Mouse (Mus musculus) lung, embryonic 14.5 days (tissue): ENCODE data around the gene Ap1ar. TPM values are rescaled to one million over a fixed set of nuclear protein-coding genes. Genes with fewer than 3 reads are reported as not detected.
A peak's percentile ranks its signal among the peaks of the same experiment; 100 is the strongest.

Source experiments
- ATAC-seq: fragments of 200-750 bp; cut with Nextera tagmentation; 2 replicates; pipeline ENCODE4 v1.8.0; 2017; ENCODE audit warnings: mild to moderate bottlenecking, moderate TSS enrichment, moderate library complexity; ENCODE audit not compliant: insufficient read depth
- DNase-seq: peaks from one replicate; pipeline ENCODE4 v3.0.0-alpha.2; 2015
- H3K27ac ChIP-seq: fragments of 300-500 bp; sonication (generic); 2 replicates; pipeline ENCODE4 v1.5.1; 2014; ENCODE audit warnings: low read depth, mild to moderate bottlenecking, moderate library complexity
- H3K27me3 ChIP-seq: fragments of 300-500 bp; sonication (generic); 2 replicates; pipeline ENCODE4 v1.6.1; 2014; ENCODE audit warnings: low read length, control low read depth; ENCODE audit not compliant: insufficient read depth
- H3K36me3 ChIP-seq: fragments of 300-500 bp; sonication (generic); 2 replicates; pipeline ENCODE4 v1.6.1; 2014; ENCODE audit warnings: control low read depth; ENCODE audit not compliant: insufficient read depth
- H3K4me1 ChIP-seq: fragments of 300-500 bp; sonication (generic); 2 replicates; pipeline ENCODE4 v1.6.1; 2014; ENCODE audit warnings: antibody characterized with exemption, control low read depth; ENCODE audit not compliant: insufficient read depth
- H3K4me2 ChIP-seq: fragments of 300-500 bp; sonication (generic); 2 replicates; pipeline ENCODE4 v1.6.1; 2014; ENCODE audit warnings: mild to moderate bottlenecking
- H3K4me3 ChIP-seq: fragments of 300-500 bp; sonication (generic); 2 replicates; pipeline ENCODE4 v1.5.1; 2014; ENCODE audit warnings: low read depth, low read length
- H3K9ac ChIP-seq: fragments of 300-500 bp; sonication (generic); 2 replicates; pipeline ENCODE4 v1.6.1; 2014
- H3K9me3 ChIP-seq: fragments of 300-500 bp; sonication (generic); 2 replicates; pipeline ENCODE4 v1.6.1; 2016; ENCODE audit warnings: low read depth, low read length, control low read depth
- CTCF ChIP-seq: IDR thresholded peaks from 2 replicates; pipeline ENCODE4 v1.5.1; 2016; ENCODE audit warnings: antibody characterized with exemption, low read depth
- WGBS: fragments of 180-500 bp; shearing (Covaris S2); extraction: QIAGEN DNeasy Blood & Tissue Kit; methylation state at CpG from one replicate; pipeline ENCODE4 v1.1.7; 2014; 5-methylcytosine and 5-hydroxymethylcytosine counted together
- polyA plus RNA-seq: library from polyadenylated mRNA; unstranded; fragments of >200 nt; fragmentation: Nextera tagmentation; extraction: Ambion mirVana; gene quantifications from 2 replicates; pipeline ENCODE4 v1.2.1, GENCODE M21; 2014

Gene Ap1ar
- polyA plus RNA-seq, 1 experiment from 2014 or later: 69.5 TPM

DNA sequence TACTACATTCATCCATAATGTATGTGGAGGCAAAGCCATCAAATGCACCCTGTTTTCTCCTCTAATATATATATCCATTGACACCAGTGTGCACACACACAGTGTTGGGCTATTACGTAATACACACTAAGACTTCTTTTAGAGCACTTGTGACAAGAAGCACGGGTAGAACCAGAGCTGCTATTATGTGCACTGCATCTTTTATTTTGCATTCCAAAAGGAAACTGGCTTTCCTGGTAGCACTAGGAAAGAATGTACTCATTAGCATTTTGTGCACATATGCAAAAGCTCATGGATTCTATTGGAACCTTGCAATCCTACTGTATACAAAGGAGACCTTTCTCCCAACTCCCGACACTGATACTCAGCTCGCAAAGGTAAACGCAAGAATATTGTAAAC is 31.6 kb upstream of the Ap1ar start:
- Histone ChIP-seq H3K4me1 (no peaks in the 10 kb centered on the region), H3K27me3 (no peaks in the 10 kb centered on the region), H3K36me3 (no peaks in the 10 kb centered on the region), H3K4me3 (no peak overlapping the region), H3K27ac (no peak overlapping the region), H3K9ac (no peak overlapping the region), H3K9me3 (no peaks in the 10 kb centered on the region), H3K4me2 (no peak overlapping the region)
- whole genome bisulfite sequencing: 68% methylated on average over 5 of the region's 5 CpGs
- no peak for ATAC-seq
- no peak for TF ChIP-seq CTCF
- no peak for DNase-seq

DNA sequence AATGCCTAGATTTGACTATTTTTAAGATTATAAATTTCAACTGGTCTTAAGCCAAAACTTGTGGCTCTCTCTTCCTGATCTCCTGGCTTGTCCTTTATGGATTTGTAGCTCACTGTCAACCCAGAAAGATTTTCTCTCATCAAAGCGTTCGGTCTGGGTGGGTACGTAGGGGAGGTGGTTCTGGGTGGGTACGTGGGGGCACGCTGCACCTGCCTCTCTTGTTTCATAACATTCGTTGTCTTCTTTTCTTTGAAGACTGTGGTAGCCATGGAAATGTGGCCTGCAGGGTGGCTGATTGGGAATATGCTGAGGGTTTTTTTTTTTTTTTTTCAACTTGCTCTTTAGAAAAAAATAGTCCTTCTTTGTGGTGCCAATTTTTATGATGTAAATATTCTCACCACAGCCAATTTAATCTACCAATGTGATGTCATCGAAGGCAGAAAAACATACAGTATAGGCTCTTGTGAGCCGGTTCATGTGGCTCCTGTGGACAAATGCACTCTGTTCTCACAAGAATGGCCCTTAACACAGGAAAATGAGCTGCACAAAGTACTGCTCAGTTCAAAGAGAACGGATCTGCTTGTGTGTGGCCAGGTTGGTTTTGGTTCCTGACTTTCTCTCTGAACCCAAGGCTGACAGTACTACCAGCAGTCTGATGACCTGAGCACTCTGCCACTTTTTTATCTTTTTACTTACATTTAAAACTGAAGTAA is 30.9 kb upstream of the Ap1ar start:
- no peaks in the 10 kb centered on the region for H3K36me3 ChIP-seq
- DNase-seq: no peak
- H3K9me3 ChIP-seq: no peaks in the 10 kb centered on the region
- no peak for TF ChIP-seq CTCF
- no peak overlapping the region for H3K4me2 ChIP-seq
- WGBS: 75% methylated on average over 9 of the region's 9 CpGs
- peaks cover 2% of the 10 kb centered on the region; the same call in 1 of the 2 replicates for H3K4me1 ChIP-seq
- no peak for ATAC-seq
- no peak overlapping the region for H3K9ac ChIP-seq
- H3K27ac ChIP-seq: no peak overlapping the region
- no peaks in the 10 kb centered on the region for H3K27me3 ChIP-seq
- no peak overlapping the region for H3K4me3 ChIP-seq

DNA sequence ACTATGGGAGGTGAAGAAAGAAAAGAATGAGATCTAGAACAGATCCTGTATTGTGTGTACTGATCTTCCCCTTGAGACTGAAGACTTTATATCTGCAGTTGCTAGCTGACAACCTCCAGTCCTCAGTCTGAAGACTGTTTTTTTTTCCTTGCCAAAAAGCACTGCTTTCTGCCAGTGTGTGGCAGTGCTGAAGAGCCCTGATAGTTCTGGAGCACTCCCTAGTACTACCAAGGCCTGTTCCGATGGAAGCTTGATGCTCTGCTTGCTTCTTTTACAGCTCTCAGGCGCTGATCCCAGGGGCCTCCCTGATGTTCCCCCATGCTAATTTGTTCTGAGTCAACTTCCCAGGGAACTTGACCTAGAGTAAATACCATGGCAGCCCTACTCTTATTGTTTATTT is 26.9 kb upstream of the Ap1ar start:
- no peak overlapping the region for H3K9ac ChIP-seq
- no peaks in the 10 kb centered on the region for H3K36me3 ChIP-seq
- no peak for TF ChIP-seq CTCF
- H3K4me1 ChIP-seq: peaks cover 2% of the 10 kb centered on the region; the same call in 1 of the 2 replicates
- ATAC-seq: no peak
- no peak overlapping the region for H3K4me2 ChIP-seq
- DNase-seq: no peak
- 28% methylated on average over 2 of the region's 2 CpGs for WGBS
- H3K27ac ChIP-seq: peak overlapping the region; percentile 19; the same call in 1 of the 2 replicates
- no peaks in the 10 kb centered on the region for H3K27me3 ChIP-seq
- no peaks in the 10 kb centered on the region for H3K9me3 ChIP-seq
- no peak overlapping the region for H3K4me3 ChIP-seq

DNA sequence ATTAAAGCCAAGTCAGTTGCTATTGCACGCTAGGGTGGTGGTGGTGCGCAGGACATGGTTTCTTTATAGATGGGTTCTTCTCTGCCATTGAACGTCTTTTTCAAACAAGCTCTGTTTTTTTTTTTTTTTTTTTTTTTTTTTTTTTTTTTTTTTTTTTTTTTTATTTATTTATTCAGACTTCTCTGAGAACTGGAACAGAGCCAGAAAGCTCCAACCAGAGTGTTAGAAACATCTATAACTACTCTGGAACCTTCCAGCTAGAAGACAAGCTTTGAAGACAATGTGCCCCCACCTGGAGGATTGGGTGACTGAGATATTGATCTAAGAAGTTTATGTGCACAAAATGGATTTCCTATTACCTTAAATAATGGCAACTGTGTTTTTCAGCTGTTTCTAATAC is 26.2 kb upstream of the Ap1ar start:
- Histone ChIP-seq H3K27ac (no peak overlapping the region), H3K27me3 (no peaks in the 10 kb centered on the region), H3K4me2 (no peak overlapping the region), H3K9me3 (no peaks in the 10 kb centered on the region), H3K9ac (no peak overlapping the region), H3K36me3 (no peaks in the 10 kb centered on the region), H3K4me3 (no peak overlapping the region), H3K4me1 (peaks cover 2% of the 10 kb centered on the region; the same call in 1 of the 2 replicates)
- TF ChIP-seq CTCF: no peak
- ATAC-seq: no peak
- DNase-seq: peak; percentile 64
- WGBS: 43% methylated on average over 3 of the region's 3 CpGs

DNA sequence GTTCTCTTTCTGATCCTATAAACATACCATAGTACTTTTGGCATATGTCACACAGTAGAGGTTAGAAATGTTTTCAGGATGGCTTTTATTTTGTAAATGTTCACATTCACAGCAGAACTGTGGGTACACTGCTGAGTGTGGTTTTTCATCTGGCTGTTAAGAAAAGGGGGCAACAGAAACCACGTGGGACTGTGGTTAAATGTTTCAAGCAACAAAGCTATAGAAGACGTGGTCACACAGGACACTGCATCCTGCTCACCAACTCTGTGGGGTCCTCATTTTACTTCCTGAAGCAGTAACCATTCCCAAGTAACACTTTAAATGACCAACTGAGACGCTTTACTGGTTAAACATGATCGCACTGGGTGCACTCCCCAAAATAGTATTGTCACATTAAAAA is 25.2 kb upstream of the Ap1ar start:
- DNase-seq (no peak), ATAC-seq (no peak)
- Histone ChIP-seq H3K9ac (no peak overlapping the region), H3K27me3 (no peaks in the 10 kb centered on the region), H3K36me3 (no peaks in the 10 kb centered on the region), H3K9me3 (no peaks in the 10 kb centered on the region), H3K4me3 (no peak overlapping the region), H3K4me2 (no peak overlapping the region), H3K27ac (no peak overlapping the region), H3K4me1 (peaks cover 2% of the 10 kb centered on the region; the same call in 1 of the 2 replicates)
- 69% methylated on average over 4 of the region's 4 CpGs for WGBS
- TF ChIP-seq CTCF: no peak

DNA sequence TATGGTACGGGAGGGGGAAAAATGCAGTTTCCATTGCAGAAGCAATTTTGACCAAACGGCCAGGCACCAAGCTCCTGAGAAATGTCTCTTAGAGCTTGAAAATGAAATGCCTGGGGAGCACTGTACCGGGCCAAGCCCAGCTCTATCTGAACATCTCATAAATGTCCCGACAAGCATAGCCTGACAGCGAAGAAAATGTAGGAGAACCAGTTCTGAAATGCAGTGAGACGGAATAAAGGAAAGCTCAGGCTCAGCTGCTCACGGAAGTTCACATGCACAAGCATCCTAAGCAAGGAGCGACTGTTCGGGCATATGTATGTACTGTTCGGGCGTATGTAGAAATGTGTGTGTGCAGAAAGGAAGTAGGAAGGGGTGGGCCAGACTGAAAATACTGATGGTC is 24.0 kb upstream of the Ap1ar start:
- no peak overlapping the region for H3K9ac ChIP-seq
- no peak for TF ChIP-seq CTCF
- H3K27ac ChIP-seq: no peak overlapping the region
- H3K4me3 ChIP-seq: no peak overlapping the region
- H3K4me2 ChIP-seq: no peak overlapping the region
- WGBS: 74% methylated on average over 11 of the region's 11 CpGs
- H3K36me3 ChIP-seq: no peaks in the 10 kb centered on the region
- H3K27me3 ChIP-seq: no peaks in the 10 kb centered on the region
- ATAC-seq: no peak
- no peak for DNase-seq
- H3K9me3 ChIP-seq: no peaks in the 10 kb centered on the region
- peaks cover 2% of the 10 kb centered on the region; the same call in 1 of the 2 replicates for H3K4me1 ChIP-seq

DNA sequence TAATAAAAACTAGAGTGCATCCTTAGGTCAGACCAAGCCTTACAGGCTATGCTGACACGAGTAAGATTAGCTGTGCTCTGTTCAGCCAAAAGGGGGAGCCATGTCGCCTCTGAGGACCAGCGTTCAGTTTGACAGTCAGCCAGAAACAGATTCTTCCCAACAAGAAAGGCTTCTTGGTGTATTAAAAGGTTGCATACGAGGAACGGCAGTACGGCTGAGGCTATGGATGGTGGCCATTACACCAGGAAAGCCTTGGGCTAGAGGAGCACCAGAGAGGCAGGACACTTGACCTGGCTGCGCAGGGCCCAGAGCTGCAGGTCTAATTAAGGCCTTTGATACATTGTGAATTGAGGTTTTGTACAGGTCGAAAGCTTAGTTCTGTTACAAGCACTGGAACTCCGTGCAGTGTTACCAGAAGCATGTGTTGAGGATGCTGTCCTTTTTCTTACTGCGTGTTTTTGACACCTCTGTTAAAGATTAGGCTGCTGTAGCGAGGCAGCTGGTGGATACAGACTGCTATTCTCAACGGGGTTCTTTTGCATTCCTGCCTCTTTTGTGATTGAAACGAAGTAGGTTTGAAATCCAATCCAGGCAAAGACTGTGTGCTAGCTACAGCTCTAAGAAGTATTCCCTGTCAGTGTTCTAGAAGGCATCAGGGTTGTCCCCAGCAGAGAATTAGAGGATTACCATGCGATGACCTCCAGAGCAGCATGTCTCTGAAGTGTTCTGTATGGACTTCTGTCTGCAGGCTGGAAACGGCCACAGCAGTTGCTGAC is 16.3 kb upstream of the Ap1ar start:
- H3K4me1 ChIP-seq: no peaks in the 10 kb centered on the region
- no peaks in the 10 kb centered on the region for H3K36me3 ChIP-seq
- DNase-seq: peak; percentile 92
- no peak overlapping the region for H3K4me3 ChIP-seq
- H3K4me2 ChIP-seq: no peak overlapping the region
- WGBS: 23% methylated on average over 15 of the region's 15 CpGs
- peak; percentile 83; the same call in 1 of the 2 replicates for ATAC-seq
- no peak overlapping the region for H3K27ac ChIP-seq
- no peak overlapping the region for H3K9ac ChIP-seq
- peak; percentile 85 for TF ChIP-seq CTCF
- no peaks in the 10 kb centered on the region for H3K27me3 ChIP-seq
- no peaks in the 10 kb centered on the region for H3K9me3 ChIP-seq
